Mouse (Mus musculus): ENCODE measurements at regions not wholly inside any gene's neighbourhood (a gene's known extent, or its start where the extent isn't known, plus 50 kb on each side); places are given as distances from the start of the nearest gene placed in this dataset.

GRCm38 (mm10) chr9:93130561-93130960 is 588.5 kb downstream of the Plod2 start:
- DNase-seq (ENCODE audit: low read depth, low spot score): no peak

- no peak for DNase-seq (ENCODE audit: low read depth, low spot score)
Measured at GRCm38 (mm10) chr9:93131620-93132200, 589.7 kb downstream of the Plod2 start.

GRCm38 (mm10) chr9:93136349-93136748 is 594.3 kb downstream of the Plod2 start:
- no peak for DNase-seq (ENCODE audit: low read depth, low spot score)

- no peak for DNase-seq (ENCODE audit: low read depth, low spot score)
Measured at GRCm38 (mm10) chr9:93170071-93170470, 628.0 kb downstream of the Plod2 start.

- DNase-seq (ENCODE audit: low read depth, low spot score): no peak
Measured at GRCm38 (mm10) chr9:93186638-93187037, 644.6 kb downstream of the Plod2 start.

GRCm38 (mm10) chr9:93232562-93232961 is 690.5 kb downstream of the Plod2 start:
- DNase-seq (ENCODE audit: low read depth, low spot score): no peak

- DNase-seq (ENCODE audit: low read depth, low spot score): no peak
Measured at GRCm38 (mm10) chr9:93252146-93252545, 710.1 kb downstream of the Plod2 start.

GRCm38 (mm10) chr9:93297332-93297731 is 755.3 kb downstream of the Plod2 start:
- no peak for DNase-seq (ENCODE audit: low read depth, low spot score)

- no peak for DNase-seq (ENCODE audit: low read depth, low spot score)
Measured at GRCm38 (mm10) chr9:93306753-93307152, 764.7 kb downstream of the Plod2 start.

- no peak for DNase-seq (ENCODE audit: low read depth, low spot score)
Measured at GRCm38 (mm10) chr9:93328997-93329682, 787.1 kb downstream of the Plod2 start.
